Mouse (Mus musculus): ENCODE measurements around the gene Dmgdh.

- TF ChIP-seq GATA1 (IDR thresholded peaks at IDR 0.05; ENCODE audit: borderline replicate concordance, low read length) (no peak), FLI1 (IDR thresholded peaks at IDR 0.05; ENCODE audit: low read length) (no peak)
These were observed 6.6 kb upstream of the Dmgdh start for GRCm38 (mm10) chr13:93667586-93667985.
